8 mouse cellular contexts compared by ENCODE assay signal in genomic region chr14:101869145-101869544, GRCm38 (mm10).
DNase-seq lines count a peak whose midpoint lies in the region; ATAC-seq and TF ChIP-seq lines count a peak whose summit lies in the region.
"Had no signal": no experiment of that assay in that cellular context is flagged by ENCODE, and none has a peak within 500 bp of the region (broad histone marks: within the 10 kb centered on the region; RNA-seq: fewer than 3 reads in every experiment).

No protein-coding gene starts in this region.

- no peak overlapping the region for H3K4me3 ChIP-seq in ES-E14 (ENCODE audit: insufficient read depth in 1 of 2, low read depth in 1 of 2, low read length in 2 of 2, poor library complexity in 1 of 2, severe bottlenecking in 1 of 2)
- no peak overlapping the region for H3K4me3 ChIP-seq in brown adipose tissue, adult 24 weeks (ENCODE audit: insufficient read depth, low read depth, low read length)
- no peak overlapping the region for H3K4me3 ChIP-seq in heart, embryonic 15.5 days
- no peak overlapping the region for H3K4me3 ChIP-seq in lung, postnatal 0 days (ENCODE audit: low read depth, low read length)
- H3K4me3 ChIP-seq: lung, embryonic 15.5 days had no signal

- peaks cover 0 to 6% of the 10 kb centered on the region in 2 experiments; a peak in 3 of 4 replicates for H3K4me1 ChIP-seq in ES-E14 (ENCODE audit: control insufficient read depth in 2 of 2, insufficient read depth in 2 of 2, low read length in 2 of 2, poor library complexity in 1 of 2)
- H3K4me1 ChIP-seq in brown adipose tissue, adult 24 weeks (ENCODE audit: control insufficient read depth, insufficient read depth, insufficient read length, low read length) = peaks cover 30% of the 10 kb centered on the region
- H3K4me1 ChIP-seq in heart, embryonic 15.5 days (replicated peaks) = peaks cover 56% of the 10 kb centered on the region
- H3K4me1 ChIP-seq in lung, postnatal 0 days (ENCODE audit: insufficient read depth, low read depth, low read length) = peaks cover 4% of the 10 kb centered on the region; the same call in 1 of the 2 replicates
- H3K4me1 ChIP-seq: lung, embryonic 15.5 days had no signal

- H3K36me3 ChIP-seq in ES-E14 (ENCODE audit: control insufficient read depth, insufficient read depth, low read length, poor library complexity, severe bottlenecking) = no peaks in the 10 kb centered on the region
- no peaks in the 10 kb centered on the region for H3K36me3 ChIP-seq in heart, embryonic 15.5 days
- H3K36me3 ChIP-seq in lung, postnatal 0 days (ENCODE audit: insufficient read depth, low read length) = no peaks in the 10 kb centered on the region
- H3K36me3 ChIP-seq: lung, embryonic 15.5 days had no signal

- TF ChIP-seq CTCF in lung, postnatal 0 days (IDR thresholded peaks at IDR 0.05) = no peak

- no peaks in the 10 kb centered on the region for H3K9me3 ChIP-seq in ES-E14 (ENCODE audit: control insufficient read depth, insufficient read depth, low read depth, low read length)
- no peaks in the 10 kb centered on the region for H3K9me3 ChIP-seq in heart, embryonic 15.5 days (replicated peaks)
- H3K9me3 ChIP-seq in lung, postnatal 0 days (ENCODE audit: low read length) = no peaks in the 10 kb centered on the region
- H3K9me3 ChIP-seq: lung, embryonic 15.5 days had no signal

- peak overlapping the region; percentile 32; the same call in 1 of the 2 replicates for H3K27ac ChIP-seq in ES-E14 (ENCODE audit: insufficient read depth, low read depth, low read length, poor library complexity, severe bottlenecking)
- peak overlapping the region; percentile 90 for H3K27ac ChIP-seq in brown adipose tissue, adult 24 weeks (replicated peaks; ENCODE audit: low read depth, low read length)
- H3K27ac ChIP-seq in heart, embryonic 15.5 days = peak overlapping the region; percentile 36
- H3K27ac ChIP-seq in lung, postnatal 0 days (ENCODE audit: low read length) = 0 out of 2 replicates have a peak overlapping the region, but pooled peaks have one; percentile 43
- H3K27ac ChIP-seq: lung, embryonic 15.5 days had no signal

- no peaks in the 10 kb centered on the region for H3K27me3 ChIP-seq in heart, embryonic 15.5 days
- no peaks in the 10 kb centered on the region for H3K27me3 ChIP-seq in lung, postnatal 0 days (replicated peaks; ENCODE audit: insufficient read depth, low read length)
- H3K27me3 ChIP-seq: lung, embryonic 15.5 days had no signal

- 55% methylated on average over 6 of the region's 6 CpGs for WGBS in heart, embryonic 15.5 days
- 41% methylated on average over 6 of the region's 6 CpGs for WGBS in lung, postnatal 0 days

- no peak overlapping the region for H3K4me2 ChIP-seq in heart, embryonic 15.5 days
- no peak overlapping the region; the same call in 1 of the 2 replicates for H3K4me2 ChIP-seq in lung, postnatal 0 days (replicated peaks; ENCODE audit: low read depth, low read length)
- H3K4me2 ChIP-seq: lung, embryonic 15.5 days had no signal

- DNase-seq in ES-E14 (ENCODE audit: low read depth, low spot score) = no peak
- DNase-seq in lung, postnatal 0 days (ENCODE audit: low spot score) = peak; percentile 45
- DNase-seq in left cerebral cortex, postnatal 25 days (ENCODE audit: low spot score in 2 of 2) = no peak
- DNase-seq in right cerebral cortex, adult 18-20 months = no peak

- in situ Hi-C loops in ES-E14 (cut with MboI; ENCODE audit: low sequenced_read_pairs in 2 of 2, unreplicated experiment in 2 of 2) = no loop called here

- intact Hi-C loops in left cerebral cortex, postnatal 25 days (cut with DNase I) = no loop called here

- no peak overlapping the region for H3K9ac ChIP-seq in ES-E14 (ENCODE audit: insufficient read depth, low read depth, low read length, poor library complexity, severe bottlenecking)
- H3K9ac ChIP-seq in heart, embryonic 15.5 days = no peak overlapping the region
- no peak overlapping the region for H3K9ac ChIP-seq in lung, postnatal 0 days (replicated peaks; ENCODE audit: low read depth)
- H3K9ac ChIP-seq: lung, embryonic 15.5 days had no signal

- peak; percentile 55; the same call in 1 of the 2 replicates for TF ChIP-seq EP300 in lung, postnatal 0 days (IDR thresholded peaks at IDR 0.05)

- no peak; the same call in 1 of the 2 replicates for ATAC-seq in heart, embryonic 15.5 days (replicated peaks; ENCODE audit: insufficient number of reproducible peaks, insufficient read depth, low FRiP score, low read depth)
- peak; percentile 74 for ATAC-seq in lung, postnatal 0 days
- no peak for ATAC-seq in cerebellum, adult (ENCODE audit: insufficient number of reproducible peaks, low FRiP score, low TSS enrichment)

TF ChIP-seq in ES-E14, 5 proteins besides CTCF, POLR2A, EP300 and RAD21:
- no peak for TF ChIP-seq ZNF384 (IDR thresholded peaks at IDR 0.05; ENCODE audit: low read depth, low read length)
- TF ChIP-seq ZC3H11A (IDR thresholded peaks at IDR 0.05; ENCODE audit: borderline replicate concordance, low read depth, low read length) = no peak
- no peak for TF ChIP-seq MAFK (IDR thresholded peaks at IDR 0.05; ENCODE audit: insufficient read depth, low read depth, low read length)
- no peak for TF ChIP-seq CHD2 (IDR thresholded peaks at IDR 0.05; ENCODE audit: low read depth, low read length)
- TF ChIP-seq HCFC1 (IDR thresholded peaks at IDR 0.05; ENCODE audit: borderline replicate concordance, insufficient read depth, low read length) = no peak

Comparison
In these comparisons a context has a peak if more than half of its experiments do, and no peak if none do; other contexts are left out.
1. H3K27ac ChIP-seq: peak in every context shown above with its lines; median percentile 90 in brown adipose tissue, adult 24 weeks; 43 in lung, postnatal 0 days; 36 in heart, embryonic 15.5 days; 32 in ES-E14.